In genomic region chrX:73490804-73491203, GRCm38 (mm10) we compare ENCODE assay signal across 1 mouse cellular context.
A peak's percentile ranks its signal among the peaks of the same experiment; 100 is the strongest.
TF ChIP-seq lines count a peak whose summit lies in the region.

No protein-coding gene starts in this region.

TF ChIP-seq in MEL, 35 proteins besides CTCF, POLR2A, EP300 and RAD21:
- TF ChIP-seq SMC3 (IDR thresholded peaks at IDR 0.05; ENCODE audit: low read depth, low read length) (peak; percentile 24; the same call in 1 of the 2 replicates), MXI1 (IDR thresholded peaks at IDR 0.05; ENCODE audit: low read depth, low read length) (no peak), TBP (IDR thresholded peaks at IDR 0.05; ENCODE audit: low read depth, low read length) (no peak), USF1 (IDR thresholded peaks at IDR 0.05; ENCODE audit: low read depth, low read length) (no peak)
